Comparison of ENCODE assay signal across 8 mouse cellular contexts in genomic region chr2:35660953-35661374, GRCm38 (mm10).
A peak's percentile ranks its signal among the peaks of the same experiment; 100 is the strongest.
DNase-seq lines count a peak whose midpoint lies in the region; ATAC-seq and TF ChIP-seq lines count a peak whose summit lies in the region.

No protein-coding gene starts in this region.

- peak overlapping the region; percentile 90 for H3K4me3 ChIP-seq in embryonic facial prominence, embryonic 11.5 days (ENCODE audit: low read depth, low read length)
- peak overlapping the region; percentile 76 to 77 for H3K4me3 ChIP-seq in heart, embryonic 14.5 days (ENCODE audit: control insufficient read depth in 1 of 2, insufficient read depth in 1 of 2, low read depth in 1 of 2, low read length in 2 of 2)
- peak overlapping the region; percentile 59 for H3K4me3 ChIP-seq in liver, postnatal 0 days (ENCODE audit: low read depth, low read length)
- H3K4me3 ChIP-seq in neural tube, embryonic 14.5 days (ENCODE audit: low read depth, low read length), result peak overlapping the region; percentile 99

- no peaks in the 10 kb centered on the region for H3K9me3 ChIP-seq in embryonic facial prominence, embryonic 11.5 days (replicated peaks; ENCODE audit: control insufficient read depth, low read length)
- H3K9me3 ChIP-seq in heart, embryonic 14.5 days (ENCODE audit: control insufficient read depth, low read length), result no peaks in the 10 kb centered on the region
- no peaks in the 10 kb centered on the region for H3K9me3 ChIP-seq in liver, postnatal 0 days (ENCODE audit: low read length)
- H3K9me3 ChIP-seq in neural tube, embryonic 14.5 days (ENCODE audit: control insufficient read depth, low read length), result no peaks in the 10 kb centered on the region

- TF ChIP-seq CTCF in liver, postnatal 0 days (IDR thresholded peaks at IDR 0.05; ENCODE audit: low read depth), result no peak

- TF ChIP-seq EP300 in liver, postnatal 0 days (IDR thresholded peaks at IDR 0.05; ENCODE audit: low read depth), result no peak

- 0% methylated on average over 7 of the region's 47 CpGs for WGBS in embryonic facial prominence, embryonic 11.5 days
- WGBS in heart, embryonic 14.5 days, result under 1% methylated on average over 41 of the region's 47 CpGs
- 4% methylated on average over 14 of the region's 47 CpGs for WGBS in liver, postnatal 0 days (ENCODE audit: insufficient replicate concordance)
- WGBS in neural tube, embryonic 14.5 days, result under 1% methylated on average over 31 of the region's 47 CpGs

- no peak for ATAC-seq in cerebellum, adult (ENCODE audit: insufficient number of reproducible peaks, low FRiP score, low TSS enrichment)
- peak; percentile 29 for ATAC-seq in embryonic facial prominence, embryonic 11.5 days (replicated peaks; ENCODE audit: insufficient number of reproducible peaks, low FRiP score, low TSS enrichment, low read depth)
- ATAC-seq in heart, embryonic 14.5 days (ENCODE audit: insufficient number of reproducible peaks, insufficient read depth, low FRiP score, low read depth), result peak; percentile 55
- ATAC-seq in liver, postnatal 0 days, result peak; percentile 54
- peak; percentile 82 for ATAC-seq in neural tube, embryonic 14.5 days (ENCODE audit: low read depth)

- no peak overlapping the region; the same call in 1 of the 2 replicates for H3K27ac ChIP-seq in embryonic facial prominence, embryonic 11.5 days (replicated peaks; ENCODE audit: low read depth, low read length)
- peak overlapping the region in 1 of 2 experiments; percentile 66; a peak in 2 of 4 replicates for H3K27ac ChIP-seq in heart, embryonic 14.5 days (replicated peaks in 1 of 2; ENCODE audit: control insufficient read depth in 1 of 2, insufficient read depth in 1 of 2, low read depth in 2 of 2, low read length in 2 of 2)
- H3K27ac ChIP-seq in liver, postnatal 0 days (ENCODE audit: low read depth), result no peak overlapping the region
- H3K27ac ChIP-seq in neural tube, embryonic 14.5 days (ENCODE audit: low read depth, low read length), result peak overlapping the region; percentile 57

- H3K36me3 ChIP-seq in embryonic facial prominence, embryonic 11.5 days (replicated peaks; ENCODE audit: control insufficient read depth, insufficient read depth, low read depth, low read length), result no peaks in the 10 kb centered on the region; the same call in 1 of the 2 replicates
- H3K36me3 ChIP-seq in heart, embryonic 14.5 days (ENCODE audit: control insufficient read depth, insufficient read depth, low read length), result peaks cover 23% of the 10 kb centered on the region; the same call in 1 of the 2 replicates
- H3K36me3 ChIP-seq in liver, postnatal 0 days (replicated peaks; ENCODE audit: insufficient read depth, low read length), result no peaks in the 10 kb centered on the region
- H3K36me3 ChIP-seq in neural tube, embryonic 14.5 days (ENCODE audit: control insufficient read depth, insufficient read depth, low read length), result no peaks in the 10 kb centered on the region

- DNase-seq in cerebellum, postnatal 10 days, result peak; percentile 93 to 95
- peak; percentile 92 for DNase-seq in embryonic facial prominence, embryonic 11.5 days (ENCODE audit: low spot score)
- DNase-seq in kidney, postnatal 25 days, result peak; percentile 79 to 85
- DNase-seq in liver, postnatal 0 days, result peak; percentile 77
- peak; percentile 70 for DNase-seq in thymus, postnatal 0 days (ENCODE audit: low spot score)

- no peaks in the 10 kb centered on the region for H3K27me3 ChIP-seq in embryonic facial prominence, embryonic 11.5 days (ENCODE audit: control insufficient read depth, insufficient read depth, low read length)
- H3K27me3 ChIP-seq in heart, embryonic 14.5 days (ENCODE audit: control insufficient read depth, insufficient read depth, low read length), result no peaks in the 10 kb centered on the region
- H3K27me3 ChIP-seq in liver, postnatal 0 days (ENCODE audit: insufficient read depth, low read length), result peaks cover 12% of the 10 kb centered on the region; the same call in 1 of the 2 replicates
- H3K27me3 ChIP-seq in neural tube, embryonic 14.5 days (ENCODE audit: control insufficient read depth, insufficient read depth, low read length), result no peaks in the 10 kb centered on the region

- peak overlapping the region; percentile 93 for H3K9ac ChIP-seq in embryonic facial prominence, embryonic 11.5 days (replicated peaks; ENCODE audit: low read length)
- H3K9ac ChIP-seq in heart, embryonic 14.5 days (ENCODE audit: low read length), result peak overlapping the region; percentile 88
- H3K9ac ChIP-seq in liver, postnatal 0 days (replicated peaks), result peak overlapping the region; percentile 71
- peak overlapping the region; percentile 95 for H3K9ac ChIP-seq in neural tube, embryonic 14.5 days (replicated peaks; ENCODE audit: low read depth, low read length)

- peak overlapping the region; percentile 96 for H3K4me2 ChIP-seq in embryonic facial prominence, embryonic 11.5 days (ENCODE audit: low read depth, low read length)
- H3K4me2 ChIP-seq in heart, embryonic 14.5 days (ENCODE audit: low read length), result peak overlapping the region; percentile 96
- peak overlapping the region; percentile 92 for H3K4me2 ChIP-seq in liver, postnatal 0 days (ENCODE audit: low read depth, low read length)
- peak overlapping the region; percentile 93 for H3K4me2 ChIP-seq in neural tube, embryonic 14.5 days (ENCODE audit: low read depth, low read length)

- H3K4me1 ChIP-seq in embryonic facial prominence, embryonic 11.5 days (ENCODE audit: control insufficient read depth, insufficient read depth, low read length), result peaks cover 13% of the 10 kb centered on the region
- peaks cover 27 to 59% of the 10 kb centered on the region in 2 experiments for H3K4me1 ChIP-seq in heart, embryonic 14.5 days (ENCODE audit: control insufficient read depth in 2 of 2, insufficient read depth in 2 of 2, low read length in 2 of 2)
- H3K4me1 ChIP-seq in liver, postnatal 0 days (ENCODE audit: insufficient read depth), result peaks cover 28% of the 10 kb centered on the region
- peaks cover 24% of the 10 kb centered on the region for H3K4me1 ChIP-seq in neural tube, embryonic 14.5 days (ENCODE audit: control insufficient read depth, insufficient read depth, low read length)
